Comparison of ENCODE assay signal across 8 mouse cellular contexts in genomic region chr5:28316151-28316721, GRCm38 (mm10). TPM values are rescaled to one million over a fixed set of nuclear protein-coding genes. Genes with fewer than 3 reads are reported as not detected.
DNase-seq lines count a peak whose midpoint lies in the region; ATAC-seq lines count a peak whose summit lies in the region.

No protein-coding gene starts in this region.

- H3K36me3 ChIP-seq in kidney, embryonic 14.5 days (ENCODE audit: control insufficient read depth, insufficient read depth, low read length), result no peaks in the 10 kb centered on the region
- H3K36me3 ChIP-seq in hindbrain, embryonic 12.5 days, result no peaks in the 10 kb centered on the region
- 0 out of 2 replicates have a peak, but pooled peaks cover 11% of the 10 kb centered on the region for H3K36me3 ChIP-seq in midbrain, embryonic 10.5 days

- no peaks in the 10 kb centered on the region for H3K9me3 ChIP-seq in kidney, embryonic 14.5 days (ENCODE audit: control insufficient read depth, low read length)
- H3K9me3 ChIP-seq in hindbrain, embryonic 12.5 days (replicated peaks), result no peaks in the 10 kb centered on the region
- H3K9me3 ChIP-seq in midbrain, embryonic 10.5 days (replicated peaks), result no peaks in the 10 kb centered on the region

- H3K4me3 ChIP-seq in kidney, embryonic 14.5 days (ENCODE audit: low read length), result peak overlapping the region; percentile 97
- peak overlapping the region; percentile 99 for H3K4me3 ChIP-seq in hindbrain, embryonic 12.5 days
- peak overlapping the region; percentile 97 for H3K4me3 ChIP-seq in midbrain, embryonic 10.5 days

- H3K4me2 ChIP-seq in kidney, embryonic 14.5 days (replicated peaks; ENCODE audit: low read depth, low read length), result peak overlapping the region; percentile 70
- peak overlapping the region; percentile 75 for H3K4me2 ChIP-seq in hindbrain, embryonic 12.5 days (replicated peaks)

- under 1% methylated on average over 14 of the region's 14 CpGs for WGBS in kidney, embryonic 14.5 days
- 2% methylated on average over 14 of the region's 14 CpGs for WGBS in hindbrain, embryonic 12.5 days
- 1% methylated on average over 14 of the region's 14 CpGs for WGBS in midbrain, embryonic 10.5 days

- H3K27me3 ChIP-seq in kidney, embryonic 14.5 days (ENCODE audit: control insufficient read depth, insufficient read depth, low read length), result no peaks in the 10 kb centered on the region
- H3K27me3 ChIP-seq in hindbrain, embryonic 12.5 days, result no peaks in the 10 kb centered on the region
- no peaks in the 10 kb centered on the region for H3K27me3 ChIP-seq in midbrain, embryonic 10.5 days (ENCODE audit: low read depth, poor library complexity, severe bottlenecking)

- DNase-seq in kidney, postnatal 10 days, result no peak
- DNase-seq in adipocyte (ENCODE audit: low spot score), result peak; percentile 37
- no peak for DNase-seq in midbrain, embryonic 10.5 days (ENCODE audit: low spot score)
- no peak for DNase-seq in left cerebral cortex, adult 18-20 months (ENCODE audit: low spot score in 2 of 2)
- DNase-seq in kidney, adult 9 months, result no peak
- no peak for DNase-seq in gastrocnemius, adult 18-20 months (ENCODE audit: low spot score)

- peak; percentile 66; the same call in 1 of the 2 replicates for ATAC-seq in kidney, embryonic 14.5 days (ENCODE audit: low FRiP score, low TSS enrichment)
- peak; percentile 66; the same call in 1 of the 2 replicates for ATAC-seq in hindbrain, embryonic 12.5 days (ENCODE audit: low FRiP score)

- H3K27ac ChIP-seq in kidney, embryonic 14.5 days (ENCODE audit: low read depth, low read length), result peak overlapping the region; percentile 100
- peak overlapping the region; percentile 100 for H3K27ac ChIP-seq in hindbrain, embryonic 12.5 days
- H3K27ac ChIP-seq in midbrain, embryonic 10.5 days (replicated peaks), result peak overlapping the region; percentile 100

- peaks cover 4% of the 10 kb centered on the region for H3K4me1 ChIP-seq in kidney, embryonic 14.5 days (ENCODE audit: control insufficient read depth, insufficient read depth, low read length)
- peaks cover 23% of the 10 kb centered on the region for H3K4me1 ChIP-seq in hindbrain, embryonic 12.5 days
- peaks cover 30% of the 10 kb centered on the region for H3K4me1 ChIP-seq in midbrain, embryonic 10.5 days

- peak overlapping the region; percentile 100 for H3K9ac ChIP-seq in kidney, embryonic 14.5 days (ENCODE audit: low read depth, low read length)
- peak overlapping the region; percentile 100 for H3K9ac ChIP-seq in hindbrain, embryonic 12.5 days

RNA-seq across cellular contexts. Expression of gene Rbm33, which starts 0.7 kb away (rescaled TPM):
- 12.3 and 25.4 TPM in 2 replicates for polyA plus RNA-seq in kidney, embryonic 14.5 days (2014; fragmentation: Nextera tagmentation; extraction: Ambion mirVana)
- polyA plus RNA-seq in hindbrain, embryonic 12.5 days (2016; fragmentation: Nextera tagmentation; extraction: Ambion mirVana), result 24.5 and 25.9 TPM in 2 replicates
- 13.2 and 15.3 TPM in 2 replicates for polyA plus RNA-seq in midbrain, embryonic 10.5 days (2016; fragmentation: Nextera tagmentation; extraction: Ambion mirVana)
- 10 to 100 TPM; 67.0 TPM for total RNA-seq in left cerebral cortex, adult 18-20 months (2021)
- total RNA-seq in gastrocnemius, adult 18-20 months (2021), result 10 to 100 TPM; 32.2 to 37.0 TPM
